Mouse (Mus musculus) left cerebral cortex, adult 9 months (tissue): ENCODE measurements at regions not wholly inside any gene's neighbourhood (a gene's known extent, or its start where the extent isn't known, plus 50 kb on each side); places are given as distances from the start of the nearest gene placed in this dataset.

ENCODE experiments used
- DNase-seq, 2 experiments: peaks; one replicate each; pipeline ENCODE4 v3.0.0; 2022; ENCODE audit warnings: low spot score in 2 of 2

DNA sequence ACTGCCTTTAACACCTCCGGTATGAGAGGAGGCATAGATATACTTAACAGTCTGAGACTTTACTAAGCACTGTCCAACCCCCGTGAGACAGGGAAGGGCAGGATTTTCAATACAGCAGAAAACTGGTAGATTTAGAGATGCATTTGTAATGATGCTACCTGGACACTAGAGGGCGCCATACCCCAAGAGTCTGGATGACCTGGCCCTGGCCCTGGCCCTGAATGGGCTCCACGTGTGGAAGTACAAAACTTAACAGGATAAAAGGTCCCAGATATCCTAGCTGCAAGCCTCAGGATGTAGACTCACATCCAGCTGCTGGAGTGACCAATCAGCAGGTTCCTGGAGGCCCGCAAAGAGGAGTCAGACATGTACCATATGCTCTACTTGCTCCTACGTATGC lies 393.3 kb downstream of the Sox9 start:
- no peak for DNase-seq

DNA sequence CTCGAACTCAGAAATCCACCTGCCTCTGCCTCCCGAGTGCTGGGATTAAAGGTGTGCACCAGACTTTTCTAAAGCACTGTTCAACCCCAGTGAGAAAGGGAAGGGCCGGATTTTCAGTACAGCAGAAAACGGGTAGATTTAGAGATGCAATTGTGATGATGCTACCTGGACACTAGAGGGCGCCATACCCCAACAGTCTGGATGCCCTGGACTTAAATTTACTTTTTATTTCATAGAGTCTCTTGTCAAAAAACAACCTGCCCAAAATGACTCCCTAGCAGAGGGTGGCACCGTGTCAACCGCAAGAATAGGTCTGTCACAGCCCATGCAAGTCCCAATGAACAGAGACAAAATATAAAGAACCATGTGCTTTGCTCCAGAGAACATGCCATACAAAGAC lies 394.2 kb downstream of the Sox9 start:
- peak in 1 of 2 experiments; percentile 50 for DNase-seq

DNA sequence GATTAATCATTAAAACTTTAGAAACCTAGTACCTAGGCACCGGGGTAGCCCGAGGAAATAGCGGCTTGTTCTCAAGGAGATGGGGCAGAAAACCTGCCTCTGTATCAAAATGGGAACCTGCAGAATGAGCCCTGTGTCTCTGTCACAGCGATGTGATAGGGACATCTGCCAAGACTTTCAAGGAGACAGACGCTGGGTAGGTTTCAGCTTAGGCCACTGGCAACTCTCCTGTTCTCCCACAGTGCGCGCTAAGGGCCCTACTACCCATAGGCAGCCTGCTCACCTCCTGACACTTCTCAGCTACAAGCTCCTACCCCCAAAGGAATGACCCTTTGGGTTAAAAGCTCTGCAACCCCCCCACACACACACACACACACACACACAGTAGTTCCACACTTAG lies 396.4 kb downstream of the Sox9 start:
- DNase-seq: no peak

DNA sequence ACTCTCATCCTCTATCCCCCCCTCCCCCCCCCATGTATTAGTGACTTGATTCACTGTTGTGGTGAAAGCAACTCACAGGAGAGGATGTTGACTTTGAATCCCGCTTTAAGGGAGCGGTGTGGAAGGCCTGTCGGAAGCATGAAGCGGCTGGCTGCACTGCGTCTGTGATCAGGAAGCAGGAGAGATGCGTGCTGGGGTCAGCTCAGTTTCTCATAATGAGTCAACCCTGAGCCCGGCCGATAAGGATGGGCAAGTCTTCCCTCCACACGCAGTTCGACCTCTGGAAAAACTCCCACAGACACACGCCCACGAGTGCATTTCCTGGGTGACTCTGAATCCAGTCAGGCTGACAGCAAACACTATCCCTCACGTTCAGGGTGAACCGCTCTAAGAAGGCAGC lies 398.0 kb downstream of the Sox9 start:
- DNase-seq: no peak

DNA sequence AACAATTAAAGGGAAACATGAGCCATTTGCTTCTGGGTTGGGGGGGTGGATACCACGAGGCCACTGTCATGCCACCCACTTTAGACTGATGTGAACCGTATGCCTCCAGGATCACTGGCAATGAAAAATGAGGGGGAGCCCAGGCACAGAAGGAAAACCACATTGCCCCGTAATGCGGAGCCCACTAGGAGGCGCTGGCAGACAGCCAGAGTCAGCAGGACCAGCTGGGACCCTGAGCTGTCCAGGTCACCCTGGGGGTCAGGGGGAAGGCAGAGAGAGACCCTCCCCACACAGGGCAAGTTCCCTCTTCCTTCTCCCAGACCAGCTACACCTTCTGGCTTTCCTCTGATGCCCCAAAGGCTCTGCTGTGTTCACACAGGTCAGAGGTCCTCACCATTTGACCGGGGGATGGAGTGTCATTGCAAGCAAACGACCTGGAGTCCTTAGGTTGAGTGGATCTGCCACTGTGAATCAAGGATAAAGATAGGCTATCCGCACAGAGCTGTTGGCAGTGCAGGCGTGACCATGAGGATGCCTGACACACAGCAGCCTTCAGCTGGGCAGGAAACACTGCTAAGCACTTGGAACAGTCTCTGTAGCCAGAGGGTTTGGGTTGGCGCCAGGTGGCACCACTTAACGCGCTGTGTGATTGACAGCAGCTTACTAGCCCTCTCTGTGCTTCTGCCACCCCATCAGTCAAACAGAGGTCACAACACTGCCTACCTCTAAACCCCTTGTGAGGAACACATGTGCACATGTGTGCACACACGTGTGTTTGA lies 400.2 kb downstream of the Sox9 start:
- DNase-seq: no peak

DNA sequence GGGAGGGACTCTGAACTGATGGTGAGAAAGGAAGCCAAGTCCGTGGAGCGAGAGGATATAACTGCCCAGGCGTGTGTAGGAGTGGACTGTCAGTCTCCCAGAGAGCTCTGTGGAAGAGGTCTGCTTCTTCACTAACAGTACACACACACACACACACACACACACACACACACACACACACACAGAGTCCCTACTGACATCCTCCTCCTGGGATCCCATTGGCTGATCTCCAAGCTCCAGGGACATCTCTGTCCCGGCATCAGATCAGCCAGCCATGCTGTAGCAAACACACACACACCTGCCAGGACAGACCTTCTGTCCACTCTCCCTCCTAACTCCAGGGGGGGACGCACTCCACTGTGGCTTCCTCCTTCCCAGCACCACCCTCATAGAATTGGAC lies 401.5 kb downstream of the Sox9 start:
- no peak for DNase-seq

DNA sequence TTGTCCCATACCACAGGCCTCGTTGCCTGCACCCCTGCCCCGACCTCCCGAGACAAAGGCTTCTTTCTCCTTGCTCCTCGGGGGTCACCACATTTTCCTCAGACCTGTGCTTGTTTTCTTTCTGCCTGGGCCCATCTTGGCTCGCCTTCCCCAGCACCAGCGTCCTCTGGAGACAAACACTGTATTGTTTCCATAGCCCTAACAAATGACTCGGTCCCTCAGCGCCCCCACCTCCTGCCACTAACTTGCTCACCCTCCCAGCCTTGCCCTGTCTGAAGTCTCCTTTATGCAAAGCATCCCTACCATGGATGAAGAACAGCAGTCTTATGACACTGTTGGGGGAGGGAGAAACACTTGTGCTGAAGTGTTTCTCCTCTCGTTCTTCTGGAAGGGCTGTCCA lies 402.1 kb downstream of the Sox9 start:
- no peak for DNase-seq

DNA sequence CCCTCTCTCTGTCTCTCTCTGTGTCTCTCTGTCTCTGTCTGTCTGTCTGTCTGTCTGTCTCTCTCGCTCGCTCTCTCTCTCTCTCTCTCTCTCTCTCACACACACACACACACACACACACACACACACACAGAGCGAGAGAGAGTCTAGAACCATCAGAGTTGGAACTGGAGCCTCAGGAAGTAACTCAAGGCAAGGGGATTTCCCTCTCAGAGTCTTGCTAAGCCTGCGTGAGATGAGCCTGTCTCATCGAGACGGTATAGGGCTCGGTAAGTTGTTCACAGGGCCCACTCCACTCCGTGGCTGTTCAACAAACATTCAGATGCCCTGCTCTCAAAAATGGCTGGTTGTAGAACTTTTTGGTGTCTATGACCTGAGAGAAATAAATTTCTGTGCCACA lies 405.4 kb downstream of the Sox9 start:
- no peak for DNase-seq

DNA sequence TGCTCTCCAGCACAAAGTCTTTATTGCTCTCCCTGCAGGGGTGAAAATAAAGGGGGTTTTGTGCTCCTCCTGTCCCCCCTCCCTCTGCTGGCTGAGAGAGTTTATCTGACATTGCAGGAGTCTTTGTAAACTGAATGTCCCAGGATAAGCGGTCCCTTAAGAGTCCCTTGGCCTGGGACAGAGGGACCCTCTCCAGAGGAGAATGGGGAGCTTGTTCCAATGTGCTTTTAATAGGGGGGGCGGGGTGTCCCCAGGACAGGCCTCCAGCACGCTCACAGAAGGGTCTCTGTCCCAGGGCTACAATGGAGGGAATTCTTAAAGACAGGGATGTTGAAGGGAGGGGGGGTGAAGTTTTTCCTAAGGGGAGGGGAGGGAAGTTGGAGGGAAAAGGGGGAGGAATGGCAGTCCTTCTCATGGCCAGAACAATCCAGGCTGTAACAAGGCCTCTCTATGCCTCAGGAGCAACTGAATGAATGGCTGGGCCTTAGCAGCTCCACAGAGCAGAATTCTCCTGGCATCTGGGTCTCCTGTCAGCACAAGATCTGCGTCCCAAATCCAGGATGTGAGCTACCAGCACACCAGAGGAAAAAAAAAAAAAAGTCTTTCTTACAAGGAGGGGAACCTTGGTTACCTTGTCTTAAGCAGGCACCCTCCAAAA lies 406.4 kb downstream of the Sox9 start:
- DNase-seq: peak in 1 of 2 experiments; percentile 53

DNA sequence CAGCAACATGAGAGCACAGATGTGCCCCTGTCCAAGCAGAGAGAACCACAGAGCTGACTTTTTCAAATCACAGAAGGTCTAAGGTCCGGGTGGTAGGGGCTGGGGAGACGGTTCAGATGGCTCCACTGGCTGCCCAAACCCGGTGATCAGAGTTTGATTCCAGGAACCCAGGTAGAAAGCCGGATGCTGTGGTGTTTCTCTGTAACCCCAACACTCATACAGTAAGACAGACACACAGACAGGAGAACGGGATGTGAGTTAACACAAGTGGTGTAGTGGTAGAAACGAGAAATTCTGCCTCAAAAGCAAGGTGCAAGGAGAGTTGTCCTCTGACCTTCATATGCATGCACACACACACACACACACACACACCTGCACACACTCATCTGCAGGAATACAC lies 408.0 kb downstream of the Sox9 start:
- DNase-seq: no peak

DNA sequence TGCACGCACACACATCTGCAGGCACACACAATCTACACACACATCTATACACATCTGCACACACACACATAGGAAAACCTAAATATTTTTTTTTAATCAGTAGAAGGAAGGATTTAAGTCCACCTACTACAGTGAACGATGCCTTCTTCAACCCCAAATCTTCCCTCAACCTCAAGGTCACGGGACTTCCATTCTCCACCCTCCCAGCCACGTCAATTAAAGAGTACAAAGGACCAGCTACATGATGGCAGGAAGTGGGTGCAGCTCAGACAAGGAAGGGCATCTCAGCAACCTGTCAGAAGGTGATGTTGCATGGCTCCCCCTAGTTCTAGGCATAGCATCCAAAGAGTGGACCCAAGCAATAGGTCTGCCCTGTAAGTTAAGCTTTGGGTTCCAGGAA lies 408.5 kb downstream of the Sox9 start:
- DNase-seq: no peak

DNA sequence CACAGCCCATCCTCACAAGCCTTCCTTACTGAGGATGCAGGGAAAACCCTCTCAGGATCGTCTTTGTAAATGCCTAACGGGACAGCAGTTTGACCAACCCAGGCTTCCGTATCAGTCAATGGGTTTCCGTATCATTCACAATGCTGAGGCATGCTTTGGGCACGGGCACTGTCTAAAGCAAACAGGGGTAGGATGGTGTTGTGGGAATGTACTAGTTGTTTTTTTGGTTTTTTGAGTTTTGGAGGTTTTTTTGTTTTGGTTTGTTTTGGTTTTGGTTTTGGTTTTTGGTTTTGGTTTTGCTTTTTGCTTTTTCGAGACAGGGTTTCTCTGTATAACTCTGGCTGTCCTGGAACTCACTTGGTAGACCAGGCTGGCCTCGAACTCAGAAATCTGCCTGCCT lies 409.0 kb downstream of the Sox9 start:
- DNase-seq: no peak

DNA sequence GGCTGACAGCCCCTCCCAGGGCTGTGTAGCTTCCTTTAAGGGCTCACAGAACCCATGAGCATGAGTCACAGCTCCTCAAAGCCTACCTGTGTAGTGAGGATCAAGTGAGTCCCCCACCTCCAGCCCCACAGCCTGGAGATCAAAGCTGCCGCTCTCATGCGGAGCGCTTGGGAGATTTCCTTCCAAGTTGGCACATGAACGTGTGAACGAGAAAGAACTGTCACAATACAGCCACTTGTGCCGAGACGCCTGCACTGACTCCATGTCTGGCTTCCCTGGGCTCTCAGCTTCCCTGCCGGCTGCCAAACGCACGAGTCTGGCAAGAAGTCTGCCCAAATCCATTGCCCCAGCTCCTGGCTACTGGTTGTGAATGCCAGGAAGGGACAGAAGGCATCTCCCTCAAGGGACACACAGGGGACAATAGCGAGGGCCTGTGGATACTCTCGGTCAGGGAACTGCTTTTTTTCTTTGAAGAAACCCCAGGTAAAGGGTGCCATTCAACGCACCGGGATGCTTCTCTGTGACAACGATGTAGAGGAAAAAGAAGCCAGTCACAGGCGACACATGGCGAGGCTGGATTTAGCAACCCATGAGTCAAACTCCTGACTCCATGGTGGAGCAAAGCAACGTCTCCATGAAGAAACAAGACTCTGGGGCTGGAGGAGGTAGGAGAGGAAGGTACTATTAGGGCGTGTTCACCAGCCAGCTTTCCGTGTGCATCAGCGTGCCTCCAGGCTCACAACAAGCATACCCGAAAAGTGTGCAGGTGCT lies 410.2 kb downstream of the Sox9 start:
- DNase-seq: peak in 1 of 2 experiments; percentile 61

DNA sequence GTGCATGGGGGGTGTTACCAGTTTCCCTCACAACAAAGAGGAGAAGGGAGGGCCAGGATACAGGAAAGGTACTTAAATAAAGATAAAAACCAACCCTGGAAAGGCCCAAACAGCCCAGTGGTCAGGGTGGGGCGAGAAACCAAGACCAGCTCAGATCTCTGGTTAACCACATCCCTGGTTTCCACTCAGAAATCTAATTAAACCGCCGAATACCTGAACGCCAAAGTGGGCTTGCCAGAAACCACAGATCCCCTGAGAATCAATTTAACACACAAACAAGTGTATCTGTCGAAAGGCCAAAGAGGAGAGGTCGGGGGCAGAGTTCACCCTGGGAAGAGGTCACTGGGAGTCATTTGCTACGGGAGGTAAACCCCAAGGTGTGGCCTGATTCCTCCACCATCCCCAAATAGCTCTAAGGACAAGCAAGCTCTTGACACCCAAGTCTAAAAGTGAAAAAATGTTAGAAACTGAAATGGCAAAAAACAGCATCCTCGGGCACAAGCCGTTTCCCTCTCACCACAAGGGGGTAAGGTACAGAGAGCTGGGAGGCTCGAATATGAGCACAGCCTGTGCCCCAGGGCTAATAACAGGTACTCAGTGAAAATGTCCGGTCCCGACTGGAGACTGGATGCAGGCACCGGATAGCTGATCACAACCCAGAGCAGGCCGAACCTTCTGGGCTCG lies 412.3 kb downstream of the Sox9 start:
- DNase-seq: no peak
